Mouse (Mus musculus) forebrain, postnatal 0 days (tissue): ENCODE measurements around the gene Axin2. TPM values are rescaled to one million over a fixed set of nuclear protein-coding genes. Genes with fewer than 3 reads are reported as not detected.

ENCODE experiments used
- ATAC-seq: fragments of 200-750 bp; cut with Nextera tagmentation; 2 replicates; pipeline ENCODE4 v1.8.0; 2017; ENCODE audit warnings: mild to moderate bottlenecking, moderate library complexity
- DNase-seq: peaks from one replicate; pipeline ENCODE4 v3.0.0-alpha.2; 2015
- H3K27ac ChIP-seq: fragments of 300-500 bp; sonication (generic); 2 replicates; pipeline ENCODE4 v1.5.1; 2014; ENCODE audit warnings: low read depth, mild to moderate bottlenecking, antibody characterized with exemption, low read length, moderate library complexity, mixed read lengths
- H3K27me3 ChIP-seq: fragments of 300-500 bp; sonication (generic); 2 replicates; pipeline ENCODE4 v1.6.1; 2014; ENCODE audit warnings: mild to moderate bottlenecking, low read length, mixed read lengths; ENCODE audit not compliant: insufficient read depth
- H3K36me3 ChIP-seq: fragments of 300-500 bp; sonication (generic); 2 replicates; pipeline ENCODE4 v1.6.1; 2014; ENCODE audit warnings: mild to moderate bottlenecking, moderate library complexity; ENCODE audit not compliant: insufficient read depth
- H3K4me1 ChIP-seq: fragments of 300-500 bp; sonication (generic); 2 replicates; pipeline ENCODE4 v1.6.1; 2014; ENCODE audit warnings: antibody characterized with exemption; ENCODE audit not compliant: insufficient read depth
- H3K4me2 ChIP-seq: fragments of 300-500 bp; sonication (generic); 2 replicates; pipeline ENCODE4 v1.6.1; 2014; ENCODE audit warnings: low read depth, mild to moderate bottlenecking, moderate library complexity
- H3K4me3 ChIP-seq: fragments of 300-500 bp; sonication (generic); 2 replicates; pipeline ENCODE4 v1.5.1; 2014; ENCODE audit warnings: low read depth, low read length, mixed read lengths
- H3K9ac ChIP-seq: fragments of 300-500 bp; sonication (generic); 2 replicates; pipeline ENCODE4 v1.6.1; 2014; ENCODE audit warnings: mild to moderate bottlenecking
- H3K9me3 ChIP-seq: fragments of 300-500 bp; sonication (generic); 2 replicates; pipeline ENCODE4 v1.6.1; 2016; ENCODE audit warnings: low read length
- CTCF ChIP-seq: sonication (generic); IDR thresholded peaks from 2 replicates; pipeline ENCODE4 v1.5.1; 2016; ENCODE audit warnings: antibody characterized with exemption, control low read depth, low read depth
- WGBS: fragments of 180-500 bp; shearing (Covaris S2); extraction: QIAGEN DNeasy Blood & Tissue Kit; methylation state at CpG from one replicate; pipeline ENCODE4 v1.1.7; 2014; 5-methylcytosine and 5-hydroxymethylcytosine counted together
- polyA plus RNA-seq: library from polyadenylated mRNA; unstranded; fragments of >200 nt; fragmentation: Nextera tagmentation; extraction: Ambion mirVana; gene quantifications from 2 replicates; pipeline ENCODE4 v1.2.1, GENCODE M21; 2015
- total RNA-seq: library from RNA; depleted of rRNA; stranded (reverse); fragments of >200 nt; gene quantifications from 2 replicates; pipeline ENCODE4 v1.2.3, GENCODE M21; 2014

The Axin2 gene
- total and polyA plus RNA-seq, 2 experiments from 2014 or later = 5.0 to 35.6 TPM

GRCm38 (mm10) chr11:108902303-108902702, 17.8 kb upstream of the Axin2 start:
- ATAC-seq = no peak
- H3K9me3 ChIP-seq = no peaks in the 10 kb centered on the region
- WGBS = 81% methylated on average over 4 of the region's 4 CpGs

GRCm38 (mm10) chr11:108906590-108907254, 13.4 kb upstream of the Axin2 start:
- 83% methylated on average over 7 of the region's 7 CpGs for WGBS

More at GRCm38 (mm10) chr11:108902303-108902702, 17.8 kb upstream of the Axin2 start:
- Histone ChIP-seq H3K4me2 (no peak overlapping the region), H3K4me1 (peaks cover 5% of the 10 kb centered on the region; the same call in 1 of the 2 replicates), H3K36me3 (no peaks in the 10 kb centered on the region), H3K4me3 (no peak overlapping the region), H3K27ac (no peak overlapping the region), H3K9ac (no peak overlapping the region), H3K27me3 (no peaks in the 10 kb centered on the region)
- DNase-seq = no peak
- TF ChIP-seq CTCF = no peak

GRCm38 (mm10) chr11:108909396-108910195, 10.6 kb upstream of the Axin2 start:
- no peaks in the 10 kb centered on the region for H3K36me3 ChIP-seq
- 0 out of 2 replicates have a peak, but pooled peaks have one; percentile 13 for TF ChIP-seq CTCF
- H3K9ac ChIP-seq = no peak overlapping the region
- H3K4me2 ChIP-seq = 0 out of 2 replicates have a peak overlapping the region, but pooled peaks have one; percentile 17
- 18% methylated on average over 24 of the region's 24 CpGs for WGBS
- H3K27me3 ChIP-seq = no peaks in the 10 kb centered on the region
- H3K27ac ChIP-seq = no peak overlapping the region
- ATAC-seq (no peak), DNase-seq (no peak)
- no peaks in the 10 kb centered on the region for H3K9me3 ChIP-seq
- no peak overlapping the region for H3K4me3 ChIP-seq
- 0 out of 2 replicates have a peak, but pooled peaks cover 4% of the 10 kb centered on the region for H3K4me1 ChIP-seq

More at GRCm38 (mm10) chr11:108906590-108907254, 13.4 kb upstream of the Axin2 start:
- no peak overlapping the region for H3K4me3 ChIP-seq
- H3K27me3 ChIP-seq = no peaks in the 10 kb centered on the region
- ATAC-seq (no peak), DNase-seq (no peak)
- TF ChIP-seq CTCF = no peak
- H3K4me2 ChIP-seq = no peak overlapping the region
- H3K9me3 ChIP-seq = no peaks in the 10 kb centered on the region
- no peak overlapping the region for H3K9ac ChIP-seq
- H3K4me1 ChIP-seq = 0 out of 2 replicates have a peak, but pooled peaks cover 4% of the 10 kb centered on the region
- no peak overlapping the region for H3K27ac ChIP-seq
- H3K36me3 ChIP-seq = no peaks in the 10 kb centered on the region

- ATAC-seq (no peak), DNase-seq (no peak)
Measured at GRCm38 (mm10) chr11:108910328-108910886, 9.7 kb upstream of the Axin2 start.

GRCm38 (mm10) chr11:108910903-108911302, 9.2 kb upstream of the Axin2 start:
- 49% methylated on average over 7 of the region's 7 CpGs for WGBS
- no peak for DNase-seq
- TF ChIP-seq CTCF = no peak

More at GRCm38 (mm10) chr11:108910328-108910886, 9.7 kb upstream of the Axin2 start:
- no peak overlapping the region for H3K27ac ChIP-seq
- no peak overlapping the region for H3K4me3 ChIP-seq
- no peak for TF ChIP-seq CTCF
- 18% methylated on average over 14 of the region's 14 CpGs for WGBS
- H3K36me3 ChIP-seq = no peaks in the 10 kb centered on the region
- 0 out of 2 replicates have a peak, but pooled peaks cover 4% of the 10 kb centered on the region for H3K4me1 ChIP-seq
- H3K9ac ChIP-seq = no peak overlapping the region
- no peaks in the 10 kb centered on the region for H3K27me3 ChIP-seq
- H3K9me3 ChIP-seq = no peaks in the 10 kb centered on the region
- H3K4me2 ChIP-seq = no peak overlapping the region

GRCm38 (mm10) chr11:108912174-108912573, 8.0 kb upstream of the Axin2 start:
- Histone ChIP-seq H3K4me3 (no peak overlapping the region), H3K27ac (no peak overlapping the region), H3K9me3 (no peaks in the 10 kb centered on the region), H3K36me3 (no peaks in the 10 kb centered on the region), H3K4me1 (peaks cover 5% of the 10 kb centered on the region; the same call in 1 of the 2 replicates), H3K9ac (no peak overlapping the region), H3K4me2 (no peak overlapping the region), H3K27me3 (no peaks in the 10 kb centered on the region)
- 95% methylated on average over 12 of the region's 12 CpGs for WGBS
- ATAC-seq (no peak), DNase-seq (no peak)
- no peak for TF ChIP-seq CTCF

More at GRCm38 (mm10) chr11:108910903-108911302, 9.2 kb upstream of the Axin2 start:
- H3K4me2 ChIP-seq = no peak overlapping the region
- H3K27ac ChIP-seq = no peak overlapping the region
- H3K9ac ChIP-seq = no peak overlapping the region
- H3K9me3 ChIP-seq = no peaks in the 10 kb centered on the region
- H3K27me3 ChIP-seq = no peaks in the 10 kb centered on the region
- H3K36me3 ChIP-seq = no peaks in the 10 kb centered on the region
- 0 out of 2 replicates have a peak, but pooled peaks cover 4% of the 10 kb centered on the region for H3K4me1 ChIP-seq
- ATAC-seq = no peak
- no peak overlapping the region for H3K4me3 ChIP-seq
